Mouse (Mus musculus) naive thymus-derived CD4-positive, alpha-beta T cell, adult 2 months (primary cell): ENCODE results near the gene Snapc2.

Experiments used
- DNase-seq: peaks from one replicate; pipeline ENCODE4 v3.0.0-alpha.2; 2011; ENCODE audit warnings: low read depth

Gene Snapc2

GRCm38 (mm10) chr8:4252934-4253841 is at the start of gene Snapc2:
Snapc2 (plus strand) TSS chr8:4253080.
- peak; percentile 97 for DNase-seq

GRCm38 (mm10) chr8:4205246-4206123 is 47.4 kb upstream of the Snapc2 start:
- DNase-seq: no peak

DNA sequence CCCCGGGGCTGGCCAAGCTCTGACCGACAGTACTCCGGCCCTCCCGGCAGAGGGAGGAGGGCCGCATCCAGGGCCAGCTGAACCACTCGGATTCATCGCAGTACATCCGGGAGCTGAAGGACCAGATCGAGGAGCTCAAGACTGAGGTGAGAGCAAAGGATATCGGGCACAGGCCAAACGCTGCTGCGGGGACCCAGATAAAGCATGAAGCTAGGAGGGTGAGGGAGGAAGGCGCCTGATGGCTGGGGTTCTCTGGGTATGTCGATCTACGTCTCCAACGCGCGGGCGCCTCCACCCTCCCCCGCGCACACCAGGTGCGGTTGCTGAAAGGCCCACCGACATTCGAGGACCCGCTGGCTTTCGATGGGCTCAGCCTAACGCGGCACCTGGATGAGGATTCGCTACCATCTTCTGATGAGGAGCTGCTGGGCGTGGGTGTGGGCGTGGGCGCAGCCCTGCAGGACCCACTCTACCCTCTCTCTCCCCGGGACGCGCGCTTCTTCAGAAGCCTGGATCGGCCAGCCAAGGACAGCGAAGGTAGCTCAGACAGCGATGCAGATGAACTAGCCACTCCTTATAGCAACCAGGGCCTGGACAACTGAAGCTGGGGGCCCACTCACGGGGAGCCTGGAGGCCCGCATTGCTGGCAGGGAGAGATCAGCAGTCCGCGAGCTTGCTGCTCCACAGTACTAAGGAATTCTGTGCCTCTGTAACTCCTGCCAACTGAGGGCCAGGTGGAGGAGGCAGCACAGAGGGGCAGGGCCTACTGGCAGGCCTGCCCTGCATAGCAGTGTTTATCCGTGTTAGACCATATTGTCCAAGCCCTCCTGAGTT is 46.5 kb upstream of the Snapc2 start:
- DNase-seq: no peak

GRCm38 (mm10) chr8:4207016-4207350 is 45.9 kb upstream of the Snapc2 start:
- no peak for DNase-seq

DNA sequence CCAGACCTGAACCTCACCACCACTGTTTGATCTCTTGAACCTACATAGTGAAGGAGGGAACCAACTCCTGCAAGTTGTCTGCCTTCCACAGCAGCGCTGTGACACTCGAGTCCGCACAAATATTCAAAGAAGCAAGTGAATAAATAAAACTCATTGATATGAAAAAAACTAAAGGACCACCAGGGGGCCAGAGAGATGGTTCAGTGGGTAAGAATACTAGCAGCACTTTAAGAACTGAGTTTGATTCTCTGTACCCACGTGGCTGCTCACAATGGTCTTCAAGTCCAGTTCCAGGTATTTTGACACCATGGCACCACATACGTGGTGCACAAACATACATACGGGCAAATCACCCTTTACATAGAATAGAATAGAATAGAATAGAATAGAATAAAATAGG is 41.8 kb upstream of the Snapc2 start:
- DNase-seq: peak; percentile 30

DNA sequence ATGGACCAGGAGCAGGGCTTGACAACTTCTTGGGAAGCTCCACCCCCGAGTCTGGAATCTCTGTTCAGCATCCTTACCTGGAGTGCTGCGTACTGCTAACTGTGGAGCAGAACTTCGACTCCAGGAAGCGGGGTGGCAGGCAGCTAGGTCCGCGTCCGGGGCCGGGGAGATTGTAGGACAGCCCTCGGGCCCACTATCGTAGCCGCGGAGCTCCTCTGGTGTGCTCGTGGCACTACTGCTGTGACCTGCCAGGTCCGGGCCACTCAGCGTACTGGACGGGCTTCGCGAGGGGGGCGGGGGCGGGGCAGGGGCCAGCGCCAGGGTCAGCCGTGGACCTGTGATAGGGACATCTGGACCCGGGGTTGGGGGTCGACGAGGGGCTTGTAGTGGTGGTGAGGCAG is 40.1 kb upstream of the Snapc2 start:
- DNase-seq: peak; percentile 41

DNA sequence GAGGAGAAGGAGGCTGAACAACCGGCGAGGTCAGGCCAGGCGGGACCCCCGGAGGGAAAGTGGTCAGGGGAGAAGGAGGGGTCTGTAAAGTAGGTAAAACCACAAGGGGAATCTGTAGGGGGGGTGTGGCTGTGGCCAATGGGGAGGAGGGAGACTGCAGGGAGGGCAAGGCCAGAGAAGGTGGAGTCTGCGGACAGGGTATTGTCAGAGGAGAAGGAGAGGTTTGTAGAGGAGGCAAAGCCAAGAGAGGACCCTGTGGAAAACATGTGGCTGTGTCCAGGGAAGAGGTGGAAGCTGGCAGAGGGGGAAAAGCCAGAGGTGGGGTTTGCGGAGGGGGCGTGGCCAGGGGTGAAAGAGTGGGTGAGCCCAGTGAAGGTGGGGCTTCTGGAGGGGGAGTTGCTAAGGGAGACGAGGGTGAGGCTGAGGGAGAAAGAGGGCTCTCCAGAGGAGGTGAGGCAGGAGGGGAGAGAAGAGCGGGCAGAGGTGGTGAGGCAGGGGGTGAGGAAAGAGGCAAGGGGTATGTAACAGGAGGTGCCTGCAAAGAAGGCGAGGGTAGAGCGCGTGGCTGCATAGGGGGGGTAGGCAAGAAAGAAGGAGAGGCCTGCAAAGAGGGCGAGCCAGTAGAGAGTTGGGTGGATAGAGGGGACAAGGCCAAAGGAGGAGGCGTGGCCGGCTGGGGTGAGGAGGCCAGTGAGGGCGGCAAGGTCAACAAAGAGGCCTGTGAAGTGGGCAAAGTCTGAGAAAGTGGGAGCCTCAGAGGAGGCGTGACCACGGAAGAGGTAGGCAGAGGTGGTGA is 39.5 kb upstream of the Snapc2 start:
- DNase-seq: peak; percentile 49

GRCm38 (mm10) chr8:4214006-4214980 is 38.6 kb upstream of the Snapc2 start:
- DNase-seq: peak; percentile 78

DNA sequence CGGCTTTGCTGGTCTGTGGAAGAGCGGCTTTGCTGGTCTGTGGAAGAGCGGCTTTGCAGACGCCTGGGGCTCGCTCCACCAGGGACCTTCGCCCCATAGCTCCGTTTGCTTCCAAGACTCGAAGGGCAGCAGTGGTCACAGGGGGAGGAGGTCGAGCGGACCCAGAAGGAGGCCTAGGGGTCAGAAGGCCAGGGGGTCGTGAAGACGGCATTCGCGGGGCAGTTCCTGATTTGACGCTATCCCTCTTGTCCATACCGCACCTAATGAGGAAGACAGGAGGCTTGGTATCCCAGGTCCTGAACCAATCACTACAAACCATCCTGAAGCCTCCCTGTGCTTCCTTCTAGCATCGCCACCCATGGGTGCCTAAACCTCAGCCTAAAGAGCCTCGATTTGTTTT is 36.6 kb upstream of the Snapc2 start:
- DNase-seq: peak; percentile 13

- DNase-seq: peak; percentile 33
Observed at GRCm38 (mm10) chr8:4216791-4217621, 35.9 kb upstream of the Snapc2 start, which contains the start of gene Prr36. Prr36 (minus strand) TSS chr8:4217459.

GRCm38 (mm10) chr8:4219617-4220016 is 33.3 kb upstream of the Snapc2 start:
- DNase-seq: no peak

GRCm38 (mm10) chr8:4222059-4222458 is 30.8 kb upstream of the Snapc2 start:
- DNase-seq: no peak

GRCm38 (mm10) chr8:4226323-4226722 is 26.6 kb upstream of the Snapc2 start:
- DNase-seq: no peak

DNA sequence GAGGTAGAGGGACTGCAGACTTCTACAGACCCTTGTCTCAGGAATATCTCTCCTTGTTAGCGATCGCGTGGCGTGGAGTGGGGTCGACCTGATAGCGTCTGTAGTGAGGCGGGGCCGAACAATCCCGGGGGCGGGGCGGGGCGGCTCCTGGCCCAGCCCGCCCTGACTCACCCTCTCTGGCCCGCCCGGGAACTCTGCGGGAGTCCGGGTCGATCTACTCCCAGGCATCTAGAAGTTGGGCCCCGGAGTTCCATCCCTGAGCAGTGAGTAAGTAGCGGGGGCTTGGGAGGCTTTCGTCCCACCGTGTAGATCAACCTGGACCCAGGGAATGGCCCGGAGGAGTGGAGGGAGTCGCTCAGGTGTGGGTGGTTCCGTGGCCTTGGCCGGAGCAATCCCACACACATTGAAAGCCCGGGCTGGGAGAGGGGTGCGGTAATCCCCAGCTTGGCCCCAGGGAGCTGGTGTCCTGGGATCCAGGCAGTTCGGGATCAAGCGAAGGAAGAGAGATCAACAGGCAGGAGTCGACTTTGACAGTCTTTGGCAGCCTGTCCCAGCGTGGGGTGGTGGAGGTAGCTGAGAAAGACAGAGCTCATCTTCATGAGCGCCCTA is 26.0 kb upstream of the Snapc2 start, which contains the start of gene Lrrc8e:
Lrrc8e (plus strand) TSS at position 89 of the 609 bp plus-strand sequence.
- DNase-seq: no peak

- no peak for DNase-seq
Observed at GRCm38 (mm10) chr8:4227919-4228318, 25.0 kb upstream of the Snapc2 start.

- DNase-seq: no peak
Observed at GRCm38 (mm10) chr8:4229784-4230183, 23.1 kb upstream of the Snapc2 start.

DNA sequence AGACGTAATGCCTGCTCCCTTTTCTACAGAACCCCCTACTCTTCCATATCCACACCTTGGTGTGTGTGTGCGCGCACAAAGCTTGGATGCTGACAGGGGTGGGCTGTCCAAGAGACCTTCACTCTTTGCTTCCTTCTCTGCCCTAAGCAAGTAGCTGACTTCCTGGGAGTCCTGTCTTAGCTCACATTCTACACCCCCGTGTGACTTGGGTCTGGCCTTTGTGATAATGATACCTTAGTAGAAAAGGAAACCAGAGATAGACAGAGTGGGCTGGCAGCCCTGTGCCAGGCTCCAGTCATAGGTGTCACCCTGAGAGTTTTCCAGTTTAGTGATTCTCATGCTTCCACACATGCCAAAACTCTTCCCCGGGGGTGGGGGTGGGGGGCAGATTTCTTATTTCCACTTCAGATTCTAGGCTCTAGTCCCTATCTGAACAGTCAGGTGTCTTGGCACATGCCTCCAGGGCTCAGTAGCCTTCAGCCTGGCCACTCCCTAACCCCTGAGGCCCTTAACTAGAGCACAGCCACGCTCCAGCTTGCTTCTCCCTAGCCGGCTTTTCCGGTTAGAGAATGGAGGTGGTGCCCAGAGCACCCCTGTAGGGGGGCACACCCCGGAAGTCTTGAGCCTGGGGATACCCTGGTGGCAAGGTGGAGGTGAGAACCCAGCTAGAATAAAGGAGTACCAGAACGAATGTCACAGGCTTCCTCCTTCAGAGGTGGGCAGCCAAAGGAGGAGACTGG is 22.1 kb upstream of the Snapc2 start:
- no peak for DNase-seq
